Mouse (Mus musculus) CH12.LX (cell line): ENCODE results near the gene Epha3.

Experiments
- CHD1 ChIP-seq: IDR thresholded peaks from 2 replicates; pipeline ENCODE4 v1.6.1; 2012; ENCODE audit warnings: low read depth, low read length, improper control_type of control experiment, inconsistent platforms
- CTCF ChIP-seq, 2 experiments: IDR thresholded peaks in 1 of 2; conservative IDR thresholded peaks in 1 of 2; 2 replicates each; pipeline ENCODE4 v1.5.1; 2011 to 2012; ENCODE audit warnings: low read depth in 2 of 2, low read length in 2 of 2, improper control_type of control experiment in 1 of 2, inconsistent platforms in 1 of 2, mild to moderate bottlenecking in 1 of 2, moderate library complexity in 1 of 2
- EP300 ChIP-seq: IDR thresholded peaks from 2 replicates; pipeline ENCODE4 v1.6.1; 2011; ENCODE audit warnings: low read length, improper control_type of control experiment
- ETS1 ChIP-seq: conservative IDR thresholded peaks from 2 replicates; pipeline ENCODE4 v1.6.1; 2012; ENCODE audit warnings: low read depth, mild to moderate bottlenecking, inconsistent platforms, low read length, improper control_type of control experiment, moderate library complexity
- HCFC1 ChIP-seq: IDR thresholded peaks from 2 replicates; pipeline ENCODE4 v1.6.1; 2012; ENCODE audit warnings: low read depth, mild to moderate bottlenecking, inconsistent platforms, low read length, improper control_type of control experiment
- JUN ChIP-seq: IDR thresholded peaks from 2 replicates; pipeline ENCODE4 v1.6.1; 2011; ENCODE audit warnings: low read depth, mild to moderate bottlenecking, low read length, improper control_type of control experiment, moderate library complexity; ENCODE audit not compliant: insufficient read depth
- MAX ChIP-seq: IDR thresholded peaks from 2 replicates; pipeline ENCODE4 v1.6.1; 2011; ENCODE audit warnings: low read length, improper control_type of control experiment
- POLR2A ChIP-seq: IDR thresholded peaks from 2 replicates; pipeline ENCODE4 v1.6.1; 2011; ENCODE audit warnings: low read depth, mild to moderate bottlenecking, improper control_type of control experiment, low read length
- SMC3 ChIP-seq: IDR thresholded peaks from 2 replicates; pipeline ENCODE4 v1.6.1; 2011; ENCODE audit warnings: low read depth, low read length, improper control_type of control experiment
- USF2 ChIP-seq: conservative IDR thresholded peaks from 2 replicates; pipeline ENCODE4 v1.6.1; 2011; ENCODE audit warnings: low read depth, low read length, improper control_type of control experiment

GRCm38 (mm10) chr16:63821164-63821563 lies 42.8 kb downstream of the Epha3 start:
- TF ChIP-seq POLR2A = no peak
- no peak for TF ChIP-seq MAX
- no peak for TF ChIP-seq CTCF (conservative IDR thresholded peaks at IDR 0.05 in 1 of 2, IDR thresholded peaks at IDR 0.05 in 1 of 2; ENCODE audit: low read depth in 2 of 2, low read length in 2 of 2)
- TF ChIP-seq ETS1 = no peak
- TF ChIP-seq JUN = no peak
- TF ChIP-seq CHD1 = no peak
- TF ChIP-seq HCFC1 = no peak
- no peak for TF ChIP-seq SMC3
- TF ChIP-seq USF2 = no peak
- TF ChIP-seq EP300 = no peak
